Mouse (Mus musculus): ENCODE measurements around the gene Tnnt1. TPM values are rescaled to one million over a fixed set of nuclear protein-coding genes. Genes with fewer than 3 reads are reported as not detected.

Tnnt1 gene
- polyA plus RNA-seq, 1 experiment: 1.8 TPM

DNA sequence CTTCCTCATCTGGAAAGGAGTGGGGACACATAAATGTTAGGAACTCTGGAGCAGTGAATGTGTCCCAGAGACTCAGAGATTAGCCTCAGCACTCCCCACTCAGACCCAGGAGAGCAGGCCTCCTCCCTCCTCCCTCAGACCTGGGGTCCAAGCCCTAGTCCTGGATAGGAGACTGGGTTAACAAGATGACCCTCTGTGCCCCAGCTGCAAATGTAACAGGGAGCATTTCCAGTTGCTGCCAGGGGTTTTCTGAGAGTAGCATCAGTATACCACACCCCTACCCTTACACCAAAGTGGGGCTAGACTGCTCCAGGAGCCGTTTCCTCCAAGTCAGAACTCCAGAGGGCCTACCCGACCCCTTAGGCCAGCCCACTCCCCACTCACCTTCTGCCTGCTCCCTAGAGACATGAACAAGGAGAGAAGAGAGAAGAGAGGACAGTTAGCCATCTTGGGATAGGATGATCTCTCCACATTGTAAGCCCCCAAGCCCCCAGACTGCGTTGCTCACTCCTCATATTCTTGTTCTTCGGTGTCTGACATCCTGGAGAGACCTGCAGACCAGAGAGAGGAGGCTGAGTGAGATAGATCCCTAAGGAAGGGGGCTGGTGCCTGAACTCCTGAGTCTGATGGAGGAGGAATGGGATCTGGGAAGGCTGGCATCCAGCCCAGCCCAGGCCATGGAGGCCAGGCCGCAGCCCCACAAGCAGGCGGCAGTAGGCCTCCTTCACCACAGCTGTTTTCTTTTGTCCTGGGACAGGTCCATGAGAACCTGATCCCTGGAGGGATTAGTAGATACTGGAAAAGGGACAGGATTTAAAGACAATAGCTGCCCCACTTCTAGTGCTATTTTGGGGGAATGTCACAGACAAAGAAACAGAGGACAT, 2.1 kb downstream of the Tnnt1 start:
- no peaks in the 10 kb centered on the region for H3K36me3 ChIP-seq (ENCODE audit: control insufficient read depth, insufficient read depth, low read length)
- 92% methylated on average over 6 of the region's 6 CpGs for WGBS
- H3K4me1 ChIP-seq (replicated peaks; ENCODE audit: control insufficient read depth, insufficient read depth, low read length): peaks cover 14% of the 10 kb centered on the region
- H3K27me3 ChIP-seq (ENCODE audit: control insufficient read depth, insufficient read depth, low read length): no peaks in the 10 kb centered on the region
- H3K4me3 ChIP-seq (ENCODE audit: control insufficient read depth, insufficient read depth, low read length): no peak overlapping the region
- TF ChIP-seq CTCF (IDR thresholded peaks at IDR 0.05; ENCODE audit: borderline replicate concordance, control insufficient read depth, extremely low read depth, insufficient read depth, low read length, poor library complexity) (no peak), POLR2A (IDR thresholded peaks at IDR 0.05; ENCODE audit: control insufficient read depth, extremely low read depth, insufficient read depth, low read length, poor library complexity) (no peak)
- no peak overlapping the region for H3K27ac ChIP-seq (ENCODE audit: control insufficient read depth, insufficient read depth, low read length)
- no peak for DNase-seq

- peak; percentile 47 for DNase-seq
- peaks cover 17% of the 10 kb centered on the region for H3K4me1 ChIP-seq (replicated peaks; ENCODE audit: control insufficient read depth, insufficient read depth, low read length)
- no peak overlapping the region for H3K27ac ChIP-seq (ENCODE audit: control insufficient read depth, insufficient read depth, low read length)
- TF ChIP-seq CTCF (IDR thresholded peaks at IDR 0.05; ENCODE audit: borderline replicate concordance, control insufficient read depth, extremely low read depth, insufficient read depth, low read length, poor library complexity) (peak; percentile 83), POLR2A (IDR thresholded peaks at IDR 0.05; ENCODE audit: control insufficient read depth, extremely low read depth, insufficient read depth, low read length, poor library complexity) (no peak)
- no peaks in the 10 kb centered on the region for H3K36me3 ChIP-seq (ENCODE audit: control insufficient read depth, insufficient read depth, low read length)
- no peak overlapping the region for H3K4me3 ChIP-seq (ENCODE audit: control insufficient read depth, insufficient read depth, low read length)
- H3K27me3 ChIP-seq (ENCODE audit: control insufficient read depth, insufficient read depth, low read length): no peaks in the 10 kb centered on the region
- WGBS: 41% methylated on average over 13 of the region's 13 CpGs
These were observed 2.9 kb downstream of the Tnnt1 start for GRCm38 (mm10) chr7:4513236-4513635.

GRCm38 (mm10) chr7:4511489-4512224, 4.5 kb downstream of the Tnnt1 start:
- no peaks in the 10 kb centered on the region for H3K36me3 ChIP-seq (ENCODE audit: control insufficient read depth, insufficient read depth, low read length)
- H3K27ac ChIP-seq (ENCODE audit: control insufficient read depth, insufficient read depth, low read length): no peak overlapping the region
- H3K4me1 ChIP-seq (replicated peaks; ENCODE audit: control insufficient read depth, insufficient read depth, low read length): peaks cover 14% of the 10 kb centered on the region
- H3K4me3 ChIP-seq (ENCODE audit: control insufficient read depth, insufficient read depth, low read length): no peak overlapping the region
- WGBS: 92% methylated on average over 8 of the region's 8 CpGs
- no peaks in the 10 kb centered on the region for H3K27me3 ChIP-seq (ENCODE audit: control insufficient read depth, insufficient read depth, low read length)
- no peak for DNase-seq
- no peak for TF ChIP-seq POLR2A (IDR thresholded peaks at IDR 0.05; ENCODE audit: control insufficient read depth, extremely low read depth, insufficient read depth, low read length, poor library complexity)
- no peak for TF ChIP-seq CTCF (IDR thresholded peaks at IDR 0.05; ENCODE audit: borderline replicate concordance, control insufficient read depth, extremely low read depth, insufficient read depth, low read length, poor library complexity)

DNA sequence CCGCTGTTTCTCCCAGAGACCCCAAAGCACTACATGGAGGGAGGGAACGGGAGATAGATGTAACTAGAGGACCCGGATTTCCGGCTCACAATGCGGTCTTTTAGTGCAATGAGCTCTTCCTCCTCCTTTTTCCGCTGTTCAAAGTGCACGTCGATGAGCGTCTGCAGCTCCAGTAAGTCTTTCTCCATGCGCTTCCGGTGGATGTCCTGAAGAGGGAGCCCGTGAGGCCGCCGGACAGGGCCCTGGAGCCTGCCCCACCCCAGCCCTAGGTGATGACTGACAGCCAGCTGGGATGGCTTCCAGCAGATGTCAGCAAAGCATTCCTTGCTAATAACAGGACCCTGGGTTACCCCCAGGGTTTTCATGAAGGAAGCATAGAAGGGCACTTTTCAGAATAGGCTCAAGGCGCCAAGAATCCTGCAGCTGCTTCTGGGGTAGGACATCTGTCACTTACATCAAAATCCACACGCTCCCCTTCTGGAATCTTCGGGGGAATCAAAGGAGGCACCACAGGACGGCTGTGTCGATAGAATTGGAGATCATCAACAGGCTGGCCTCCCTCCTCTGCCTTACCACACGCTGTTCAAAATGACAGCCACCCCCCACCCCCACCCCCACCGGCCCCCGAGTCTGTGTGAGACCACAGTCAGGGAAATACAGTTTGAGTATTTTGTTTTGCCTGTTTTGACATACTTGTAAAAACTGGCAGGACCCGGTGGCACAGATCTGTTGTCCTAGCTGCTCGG, 6.1 kb downstream of the Tnnt1 start:
- WGBS: 31% methylated on average over 24 of the region's 24 CpGs
- no peak overlapping the region for H3K4me3 ChIP-seq (ENCODE audit: control insufficient read depth, insufficient read depth, low read length)
- TF ChIP-seq CTCF (IDR thresholded peaks at IDR 0.05; ENCODE audit: borderline replicate concordance, control insufficient read depth, extremely low read depth, insufficient read depth, low read length, poor library complexity): peak; percentile 91
- TF ChIP-seq POLR2A (IDR thresholded peaks at IDR 0.05; ENCODE audit: control insufficient read depth, extremely low read depth, insufficient read depth, low read length, poor library complexity): no peak

GRCm38 (mm10) chr7:4508739-4509116, 7.5 kb downstream of the Tnnt1 start:
- Histone ChIP-seq H3K27me3 (ENCODE audit: control insufficient read depth, insufficient read depth, low read length) (no peaks in the 10 kb centered on the region), H3K27ac (ENCODE audit: control insufficient read depth, insufficient read depth, low read length) (peak overlapping the region; percentile 15; the same call in 1 of the 2 replicates), H3K4me3 (ENCODE audit: control insufficient read depth, insufficient read depth, low read length) (no peak overlapping the region), H3K4me1 (replicated peaks; ENCODE audit: control insufficient read depth, insufficient read depth, low read length) (peaks cover 14% of the 10 kb centered on the region), H3K36me3 (ENCODE audit: control insufficient read depth, insufficient read depth, low read length) (no peaks in the 10 kb centered on the region)
- WGBS: 79% methylated on average over 8 of the region's 8 CpGs
- TF ChIP-seq CTCF (IDR thresholded peaks at IDR 0.05; ENCODE audit: borderline replicate concordance, control insufficient read depth, extremely low read depth, insufficient read depth, low read length, poor library complexity) (no peak), POLR2A (IDR thresholded peaks at IDR 0.05; ENCODE audit: control insufficient read depth, extremely low read depth, insufficient read depth, low read length, poor library complexity) (no peak)
- DNase-seq: no peak

More for the DNA sequence above, 6.1 kb downstream of the Tnnt1 start:
- Histone ChIP-seq H3K4me1 (replicated peaks; ENCODE audit: control insufficient read depth, insufficient read depth, low read length) (peaks cover 14% of the 10 kb centered on the region), H3K36me3 (ENCODE audit: control insufficient read depth, insufficient read depth, low read length) (no peaks in the 10 kb centered on the region), H3K27ac (ENCODE audit: control insufficient read depth, insufficient read depth, low read length) (peak overlapping the region; percentile 47; the same call in 1 of the 2 replicates), H3K27me3 (ENCODE audit: control insufficient read depth, insufficient read depth, low read length) (no peaks in the 10 kb centered on the region)
- peak; percentile 84 for DNase-seq
